Mouse (Mus musculus): ENCODE data around the gene Rpl9-ps1.

- no peak for TF ChIP-seq CTCF (IDR thresholded peaks at IDR 0.05; ENCODE audit: control insufficient read depth, insufficient read depth, insufficient read length)
- TF ChIP-seq CEBPB (IDR thresholded peaks at IDR 0.05; ENCODE audit: low read depth): no peak
- no peak for TF ChIP-seq MYOD1 (IDR thresholded peaks at IDR 0.05; ENCODE audit: control insufficient read depth, insufficient read length, low read depth)
- TF ChIP-seq MAX (IDR thresholded peaks at IDR 0.05): no peak
- no peak for TF ChIP-seq FOSL1 (IDR thresholded peaks at IDR 0.05; ENCODE audit: insufficient read depth, low read length, poor library complexity, severe bottlenecking)
Measured at GRCm38 (mm10) chr11:83645521-83645920, at the start of gene Rpl9-ps1.

All from C2C12 (cell line).